In genomic region chr4:56933154-56933553, GRCm38 (mm10) we compare ENCODE assay signal across 18 mouse cellular contexts. TPM values are rescaled to one million over a fixed set of nuclear protein-coding genes. Genes with fewer than 3 reads are reported as not detected.
"Had no signal": no experiment of that assay in that cellular context is flagged by ENCODE, and none has a peak within 500 bp of the region (broad histone marks: within the 10 kb centered on the region; RNA-seq: fewer than 3 reads in every experiment).

No protein-coding gene starts in this region.

- H3K27ac ChIP-seq: kidney, embryonic 15.5 days; left cerebral cortex, adult 2 months; liver, embryonic 14.5 days had no signal

- DNase-seq: kidney, adult 8-10 months; kidney, postnatal 10 days; kidney, postnatal 36 days; layer of hippocampus, postnatal 36 days; lung, adult 2 months; lung, postnatal 14 days; lung, postnatal 4 days; midbrain, embryonic 14.5 days; thymus, adult 18-20 months; thymus, postnatal 14 days; thymus, postnatal 4 days had no signal

- H3K27me3 ChIP-seq: kidney, embryonic 15.5 days had no signal

- H3K9ac ChIP-seq: kidney, embryonic 15.5 days; liver, embryonic 14.5 days had no signal

- H3K4me2 ChIP-seq: kidney, embryonic 15.5 days; midbrain, embryonic 11.5 days had no signal

- H3K4me3 ChIP-seq: kidney, embryonic 15.5 days; left cerebral cortex, adult 2 months had no signal

- H3K9me3 ChIP-seq: kidney, embryonic 15.5 days had no signal

RNA-seq across cellular contexts. Expression of gene Frrs1l, which starts 57.0 kb away (rescaled TPM):
- total RNA-seq: megakaryocyte progenitor cell, adult 5-6 weeks; megakaryocyte-erythroid progenitor cell, adult 5-6 weeks had no signal
- polyA plus RNA-seq: spleen, adult 2 months had no signal
